Mouse (Mus musculus): Measurements from ENCODE around the gene Vmn1r205. TPM values are rescaled to one million over a fixed set of nuclear protein-coding genes. Genes with fewer than 3 reads are reported as not detected.

The Vmn1r205 gene
- polyA plus RNA-seq (2012; ENCODE audit: low replicate concordance): not detected in 2 replicates

DNA sequence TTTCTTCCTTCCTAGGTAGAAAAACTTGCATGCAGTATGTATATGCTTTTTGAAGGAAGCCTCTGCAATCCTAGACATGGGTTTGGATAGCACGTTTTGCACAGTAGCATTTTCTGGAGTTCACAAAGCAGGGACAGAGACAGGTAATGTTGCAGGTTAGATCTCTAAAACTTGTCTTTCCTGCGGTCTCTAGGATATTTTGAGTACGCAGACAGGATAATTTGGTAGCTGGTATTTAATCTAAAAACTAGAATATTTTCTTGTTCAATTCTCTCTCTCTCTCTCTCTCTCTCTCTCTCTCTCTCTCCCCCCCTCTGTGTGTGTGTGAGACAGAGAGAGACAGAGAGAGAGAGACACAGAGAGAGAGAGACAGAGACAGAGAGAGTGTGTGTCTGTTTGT lies at the start of gene Vmn1r205:
Vmn1r205 (minus strand) TSS at position 101 of the 400 bp plus-strand sequence.

DNA sequence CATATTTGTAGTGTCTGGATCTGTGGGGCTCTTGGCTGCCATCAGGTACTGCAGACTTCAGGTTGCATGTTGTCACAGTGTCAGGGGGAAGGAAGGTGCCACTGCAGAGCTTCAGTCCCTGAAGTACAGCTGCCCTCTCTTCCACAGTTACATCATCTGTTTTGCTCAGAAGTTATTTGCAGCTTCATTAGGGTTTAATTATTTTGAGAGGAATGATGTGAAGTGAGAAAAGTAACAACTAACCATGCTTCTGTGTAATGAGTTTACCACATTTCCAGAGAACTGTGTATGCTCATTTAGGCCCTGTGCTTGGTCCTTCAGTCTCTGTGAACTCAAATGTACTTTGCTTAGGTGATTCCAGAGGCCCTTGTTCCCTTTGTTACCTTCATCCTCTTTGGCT lies 31.4 kb upstream of the Vmn1r205 start, which contains the start of gene Vmn1r206:
Vmn1r206 (minus strand) TSS at position 101 of the 400 bp plus-strand sequence.

DNA sequence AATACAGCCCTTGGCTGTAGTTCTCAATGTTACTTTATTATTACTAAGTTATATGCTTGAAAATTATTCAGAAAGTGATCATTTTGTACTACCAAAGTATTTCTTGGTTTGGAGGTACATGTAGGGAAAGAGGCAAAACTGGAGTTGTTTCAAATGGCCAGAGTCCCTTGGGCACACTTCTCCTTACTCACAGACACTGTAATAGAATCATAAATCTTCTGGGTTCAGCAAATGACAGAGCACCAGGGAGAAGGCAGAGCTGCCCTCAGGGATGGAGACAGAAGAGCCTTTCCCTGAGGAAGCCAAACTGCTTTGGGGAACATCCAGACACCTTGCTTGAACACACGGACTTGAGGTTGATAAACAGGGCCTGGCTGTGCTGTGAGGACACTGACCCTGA lies 39.9 kb downstream of the Vmn1r205 start, which contains the start of gene Vmn1r204:
Vmn1r204 (plus strand) TSS at position 301 of the 400 bp plus-strand sequence.

Other genes with a start within 250 kb of the Vmn1r205 start
- gene Vmn1r198, start 242.6 kb downstream of the Vmn1r205 start, polyA plus RNA-seq (2012; ENCODE audit: low replicate concordance): not detected in 2 replicates
- gene Vmn1r199, start 213.2 kb downstream of the Vmn1r205 start, polyA plus RNA-seq (2012; ENCODE audit: low replicate concordance): not detected in 2 replicates
- gene Vmn1r200, start 202.6 kb downstream of the Vmn1r205 start, polyA plus RNA-seq (2012; ENCODE audit: low replicate concordance): not detected in 2 replicates
- not detected in 2 replicates for gene Vmn1r201, start 121.1 kb downstream of the Vmn1r205 start, polyA plus RNA-seq (2012; ENCODE audit: low replicate concordance)
- gene Vmn1r202, start 87.6 kb downstream of the Vmn1r205 start, polyA plus RNA-seq (2012; ENCODE audit: low replicate concordance): not detected in 2 replicates
- not detected in 2 replicates for gene Vmn1r203, start 74.9 kb downstream of the Vmn1r205 start, polyA plus RNA-seq (2012; ENCODE audit: low replicate concordance)
- not detected in 2 replicates for gene Vmn1r204, start 39.8 kb downstream of the Vmn1r205 start, polyA plus RNA-seq (2012; ENCODE audit: low replicate concordance)
- gene Vmn1r206, start 31.3 kb upstream of the Vmn1r205 start, polyA plus RNA-seq (2012; ENCODE audit: low replicate concordance): not detected in 2 replicates
- gene Vmn1r207-ps, start 136.6 kb upstream of the Vmn1r205 start, polyA plus RNA-seq (2012; ENCODE audit: low replicate concordance): not detected in 2 replicates
- not detected in 2 replicates for gene Vmn1r208, start 184.4 kb upstream of the Vmn1r205 start, polyA plus RNA-seq (2012; ENCODE audit: low replicate concordance)
- not detected in 2 replicates for gene Vmn1r209, start 216.7 kb upstream of the Vmn1r205 start, polyA plus RNA-seq (2012; ENCODE audit: low replicate concordance)
- not detected in 2 replicates for gene Vmn1r210, start 238.3 kb upstream of the Vmn1r205 start, polyA plus RNA-seq (2012; ENCODE audit: low replicate concordance)

All from hematopoietic multipotent progenitor cell, adult 10-12 weeks (in vitro differentiated cells).